Mouse (Mus musculus) cerebellum, adult 2 months (tissue): ENCODE data around the gene Gm45233. TPM values are rescaled to one million over a fixed set of nuclear protein-coding genes. Genes with fewer than 3 reads are reported as not detected.

ENCODE experiments used
- DNase-seq, 2 experiments: peaks; one replicate each; pipeline ENCODE4 v3.0.0; 2021
- H3K27ac ChIP-seq: fragments of 200-500 bp; 2 replicates; pipeline ENCODE4 v1.5.1; 2012; ENCODE audit warnings: low read length, control low read depth, inconsistent platforms; ENCODE audit not compliant: insufficient read depth
- H3K27me3 ChIP-seq: fragments of 200-500 bp; 2 replicates; pipeline ENCODE4 v1.6.1; 2012; ENCODE audit warnings: inconsistent platforms, mild to moderate bottlenecking, low read length, moderate library complexity; ENCODE audit not compliant: control insufficient read depth, insufficient read depth
- H3K4me1 ChIP-seq: fragments of 200-500 bp; 2 replicates; pipeline ENCODE4 v1.6.1; 2011; ENCODE audit warnings: low read length; ENCODE audit not compliant: control insufficient read depth, insufficient read depth
- H3K4me3 ChIP-seq: fragments of 200-500 bp; replicated peaks from 2 replicates; pipeline ENCODE3; 2011; ENCODE audit warnings: mild to moderate bottlenecking, low read depth, low read length, control low read depth; ENCODE audit not compliant: insufficient read depth
- CTCF ChIP-seq: fragments of 200-500 bp; IDR thresholded peaks from 2 replicates; pipeline ENCODE4 v1.5.1; 2011; ENCODE audit warnings: low read depth, mild to moderate bottlenecking, control low read depth, low read length, moderate library complexity, borderline replicate concordance; ENCODE audit not compliant: insufficient read depth
- POLR2A ChIP-seq: fragments of 200-500 bp; IDR thresholded peaks from 2 replicates; pipeline ENCODE4 v1.6.1; 2011; ENCODE audit warnings: low read length, control low read depth, borderline replicate concordance; ENCODE audit not compliant: insufficient read depth
- WGBS: fragments of 180-500 bp; shearing (Covaris S2); methylation state at CpG from one replicate; pipeline ENCODE4 v1.1.7; 2018; 5-methylcytosine and 5-hydroxymethylcytosine counted together
- polyA plus RNA-seq: library from polyadenylated mRNA; depleted of rRNA; stranded (reverse); fragments of >200 nt; gene quantifications from 2 replicates; pipeline ENCODE4 v1.2.3, GENCODE M21; 2012

Gm45233 gene
- polyA plus RNA-seq, 1 experiment = 0.88 TPM

- Histone ChIP-seq H3K4me1 (no peaks in the 10 kb centered on the region), H3K27ac (no peak overlapping the region), H3K27me3 (no peaks in the 10 kb centered on the region), H3K4me3 (no peak overlapping the region)
- WGBS = 93% methylated on average over 11 of the region's 11 CpGs
- TF ChIP-seq CTCF (no peak), POLR2A (no peak)
- no peak for DNase-seq
Observed at GRCm38 (mm10) chr7:43451726-43452125, 7.8 kb downstream of the Gm45233 start.

- H3K4me3 ChIP-seq = no peak overlapping the region
- no peak for TF ChIP-seq CTCF
- TF ChIP-seq POLR2A = no peak
- no peaks in the 10 kb centered on the region for H3K4me1 ChIP-seq
- H3K27me3 ChIP-seq = no peaks in the 10 kb centered on the region
- WGBS = 39% methylated on average over 4 of the region's 4 CpGs
- no peak for DNase-seq
- no peak overlapping the region for H3K27ac ChIP-seq
Observed at GRCm38 (mm10) chr7:43452609-43453008, 8.7 kb downstream of the Gm45233 start.

- Histone ChIP-seq H3K27ac (no peak overlapping the region), H3K27me3 (no peaks in the 10 kb centered on the region), H3K4me1 (no peaks in the 10 kb centered on the region), H3K4me3 (no peak overlapping the region)
- TF ChIP-seq CTCF (no peak), POLR2A (no peak)
- 81% methylated on average over 14 of the region's 14 CpGs for WGBS
- DNase-seq = no peak
Observed at GRCm38 (mm10) chr7:43453599-43454355, 9.8 kb downstream of the Gm45233 start.

GRCm38 (mm10) chr7:43454371-43454770, 10.4 kb downstream of the Gm45233 start:
- H3K4me1 ChIP-seq = no peaks in the 10 kb centered on the region
- no peak for DNase-seq
- TF ChIP-seq POLR2A (no peak), CTCF (no peak)
- H3K4me3 ChIP-seq = no peak overlapping the region
- H3K27me3 ChIP-seq = no peaks in the 10 kb centered on the region
- 92% methylated on average over 6 of the region's 6 CpGs for WGBS
- H3K27ac ChIP-seq = no peak overlapping the region

- WGBS = 61% methylated on average over 4 of the region's 4 CpGs
- no peak within 1 kb of the TSS for H3K4me3 ChIP-seq
- H3K27me3 ChIP-seq = no peaks in the 10 kb centered on the region
- no peak for DNase-seq
- peaks cover 5% of the 10 kb centered on the region; the same call in 1 of the 2 replicates for H3K4me1 ChIP-seq
- H3K27ac ChIP-seq = no peak within 1 kb of the TSS
- TF ChIP-seq CTCF (no peak), POLR2A (no peak)
Observed at GRCm38 (mm10) chr7:43462851-43463250, 18.9 kb downstream of the Gm45233 start, which contains the start of gene Vsig10l. Gene Vsig10l, plus strand, starts transcription at chr7:43463151.

DNA sequence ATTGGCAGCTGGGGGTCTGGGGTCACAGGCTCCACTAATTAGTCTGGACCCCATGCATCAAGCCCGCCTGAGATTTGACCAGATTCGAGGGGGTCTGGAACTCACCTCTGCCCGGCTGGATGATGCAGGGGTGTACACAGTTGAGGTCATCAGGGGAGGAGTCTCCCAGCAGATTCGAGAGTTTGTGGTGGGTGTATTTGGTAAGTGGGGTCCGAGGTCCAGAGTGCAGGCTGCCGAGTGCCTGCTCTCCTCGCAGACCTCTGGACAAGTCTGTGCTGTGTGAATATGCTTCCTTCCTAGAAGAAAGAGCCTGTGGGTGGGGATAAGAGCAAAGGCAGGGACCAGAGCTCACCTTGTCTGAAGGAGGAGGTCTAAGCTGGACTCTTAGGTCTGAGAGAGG, 20.0 kb downstream of the Gm45233 start:
- H3K27me3 ChIP-seq = no peaks in the 10 kb centered on the region
- H3K4me3 ChIP-seq = no peak overlapping the region
- H3K27ac ChIP-seq = no peak overlapping the region
- no peak for TF ChIP-seq CTCF
- no peak for TF ChIP-seq POLR2A
- no peak for DNase-seq
- peaks cover 5% of the 10 kb centered on the region; the same call in 1 of the 2 replicates for H3K4me1 ChIP-seq
- WGBS = 85% methylated on average over 7 of the region's 7 CpGs

DNA sequence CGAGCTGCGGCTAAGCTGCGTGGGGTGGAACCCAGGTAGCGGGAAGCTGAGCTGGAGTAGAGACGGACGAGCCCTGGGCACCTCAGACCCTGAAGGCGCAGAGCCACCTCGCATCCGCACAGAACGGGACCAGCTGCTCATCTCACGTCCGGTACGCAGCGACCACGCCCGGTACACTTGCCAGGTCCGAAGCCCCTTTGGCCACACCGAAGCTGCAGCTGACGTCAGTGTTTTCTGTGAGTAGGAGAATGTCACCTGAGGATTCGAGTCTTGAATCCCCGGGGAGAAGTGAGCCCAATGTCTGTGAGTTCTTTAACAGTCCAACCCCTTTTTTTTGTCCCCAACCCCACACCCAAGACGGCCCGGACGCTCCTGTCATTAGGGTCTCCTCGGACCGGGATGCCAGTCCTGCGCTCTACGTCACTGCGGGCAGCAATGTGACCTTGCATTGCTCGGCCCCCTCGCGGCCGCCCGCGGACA, 21.0 kb downstream of the Gm45233 start:
- no peak overlapping the region for H3K27ac ChIP-seq
- TF ChIP-seq CTCF (no peak), POLR2A (no peak)
- 11% methylated on average over 35 of the region's 35 CpGs for WGBS

GRCm38 (mm10) chr7:43465344-43466098, 21.6 kb downstream of the Gm45233 start:
- Histone ChIP-seq H3K27me3 (no peaks in the 10 kb centered on the region), H3K27ac (no peak overlapping the region), H3K4me3 (peak overlapping the region; percentile 70), H3K4me1 (peaks cover 5% of the 10 kb centered on the region; the same call in 1 of the 2 replicates)
- under 1% methylated on average over 33 of the region's 33 CpGs for WGBS
- TF ChIP-seq CTCF = no peak
- TF ChIP-seq POLR2A = no peak
- DNase-seq = peak; percentile 63 to 67

More for the DNA sequence above, 21.0 kb downstream of the Gm45233 start:
- Histone ChIP-seq H3K4me3 (peak overlapping the region; percentile 70), H3K27me3 (no peaks in the 10 kb centered on the region), H3K4me1 (peaks cover 5% of the 10 kb centered on the region; the same call in 1 of the 2 replicates)
- DNase-seq = no peak
